Comparison of ENCODE assay signal across 1 mouse cellular context in genomic region chr2:73301979-73302378, GRCm38 (mm10).
A peak's percentile ranks its signal among the peaks of the same experiment; 100 is the strongest.
TF ChIP-seq lines count a peak whose summit lies in the region.

No protein-coding gene starts in this region.

TF ChIP-seq in MEL, 35 proteins besides CTCF, POLR2A, EP300 and RAD21:
- TF ChIP-seq TCF12 (IDR thresholded peaks at IDR 0.05; ENCODE audit: low read depth, low read length) (0 out of 2 replicates have a peak, but pooled peaks have one; percentile 23), MEF2A (IDR thresholded peaks at IDR 0.05; ENCODE audit: extremely low read depth, insufficient replicate concordance, low read depth, low read length, poor library complexity, severe bottlenecking) (no peak), ZKSCAN1 (IDR thresholded peaks at IDR 0.05; ENCODE audit: low read depth, low read length) (no peak), MAFK (IDR thresholded peaks at IDR 0.05; ENCODE audit: borderline replicate concordance, low read depth, low read length) (no peak), TBP (IDR thresholded peaks at IDR 0.05; ENCODE audit: low read depth, low read length) (no peak), JUND (IDR thresholded peaks at IDR 0.05; ENCODE audit: low read depth, low read length) (no peak), CHD1 (IDR thresholded peaks at IDR 0.05; ENCODE audit: low read depth, low read length) (no peak), ZC3H11A (IDR thresholded peaks at IDR 0.05; ENCODE audit: low read depth, low read length) (no peak), KAT2A (conservative IDR thresholded peaks at IDR 0.05; ENCODE audit: low read depth, low read length) (no peak), GATA1 (IDR thresholded peaks at IDR 0.05; ENCODE audit: low read depth, low read length) (peak; percentile 45; the same call in 1 of the 2 replicates), BHLHE40 (IDR thresholded peaks at IDR 0.05; ENCODE audit: borderline replicate concordance, low read depth, low read length) (peak; percentile 32; the same call in 1 of the 2 replicates), ETS1 (IDR thresholded peaks at IDR 0.05; ENCODE audit: low read depth, low read length) (peak; percentile 51; the same call in 1 of the 2 replicates)
